Mouse (Mus musculus): ENCODE measurements at regions not wholly inside any gene's neighbourhood (a gene's known extent, or its start where the extent isn't known, plus 50 kb on each side); places are given as distances from the start of the nearest gene placed in this dataset.

GRCm38 (mm10) chr10:109510917-109511715 lies 500.3 kb upstream of the Syt1 start:
- no peaks in the 10 kb centered on the region for H3K27me3 ChIP-seq (ENCODE audit: control insufficient read depth in 1 of 2, insufficient read depth in 2 of 2, low read length in 2 of 2)
- no peak for TF ChIP-seq TAL1 (IDR thresholded peaks at IDR 0.05; ENCODE audit: low read length)
- TF ChIP-seq POLR2AphosphoS5 (IDR thresholded peaks at IDR 0.05; ENCODE audit: borderline replicate concordance, low read depth, low read length) = no peak
- TF ChIP-seq TCF12 (IDR thresholded peaks at IDR 0.05; ENCODE audit: low read depth, low read length) = no peak
- no peak for TF ChIP-seq POLR2AphosphoS2 (IDR thresholded peaks at IDR 0.05; ENCODE audit: low read length)

DNA sequence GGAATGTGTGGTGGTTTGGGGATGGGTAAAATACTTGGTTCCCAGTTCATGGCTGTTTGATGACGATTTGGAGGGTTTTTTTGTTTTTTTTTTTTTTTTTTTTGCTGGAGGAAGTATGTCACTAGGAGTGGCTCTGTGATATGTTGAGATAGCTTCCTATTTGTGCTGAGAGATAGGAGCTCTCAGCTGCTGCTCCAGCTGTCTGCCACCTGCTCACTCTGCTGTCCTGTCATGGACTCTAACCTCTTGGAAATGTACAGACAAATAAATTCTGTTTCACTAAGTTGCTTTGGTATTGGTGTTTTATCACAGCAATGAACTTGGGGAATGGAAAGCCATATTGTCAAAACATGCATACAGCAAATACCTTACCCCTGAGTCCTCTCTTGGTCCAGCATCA lies 497.8 kb upstream of the Syt1 start:
- H3K4me3 ChIP-seq (ENCODE audit: control insufficient read depth in 1 of 2, insufficient read depth in 1 of 2, low read depth in 2 of 2, low read length in 2 of 2) = no peak overlapping the region
- H3K4me1 ChIP-seq (ENCODE audit: control insufficient read depth in 1 of 2, insufficient read depth in 2 of 2, low read length in 2 of 2) = no peaks in the 10 kb centered on the region
- TF ChIP-seq CTCF (IDR thresholded peaks at IDR 0.05 in 2 of 3, conservative IDR thresholded peaks at IDR 0.05 in 1 of 3; ENCODE audit: control insufficient read depth in 1 of 3, insufficient read depth in 1 of 3, low read depth in 2 of 3, low read length in 3 of 3, poor library complexity in 1 of 3, severe bottlenecking in 1 of 3) (no peak), MXI1 (IDR thresholded peaks at IDR 0.05; ENCODE audit: low read depth, low read length) (no peak), POLR2A (IDR thresholded peaks at IDR 0.05; ENCODE audit: control insufficient read depth in 1 of 2, insufficient read depth in 1 of 2, low read depth in 1 of 2, low read length in 2 of 2, poor library complexity in 1 of 2) (no peak), ELF1 (IDR thresholded peaks at IDR 0.05; ENCODE audit: low read depth, low read length) (no peak), KAT2A (conservative IDR thresholded peaks at IDR 0.05; ENCODE audit: low read depth, low read length) (no peak), POLR2AphosphoS2 (IDR thresholded peaks at IDR 0.05; ENCODE audit: low read length) (no peak), ZC3H11A (IDR thresholded peaks at IDR 0.05; ENCODE audit: low read depth, low read length) (no peak), GABPA (IDR thresholded peaks at IDR 0.05; ENCODE audit: low read depth, low read length) (no peak), ZMIZ1 (IDR thresholded peaks at IDR 0.05; ENCODE audit: low read depth, low read length) (no peak), ETS1 (IDR thresholded peaks at IDR 0.05; ENCODE audit: low read depth, low read length) (no peak), TCF12 (IDR thresholded peaks at IDR 0.05; ENCODE audit: low read depth, low read length) (no peak), ZNF384 (IDR thresholded peaks at IDR 0.05; ENCODE audit: low read depth, low read length) (no peak), E2F4 (IDR thresholded peaks at IDR 0.05; ENCODE audit: borderline replicate concordance, low read depth, low read length) (no peak), MAFK (IDR thresholded peaks at IDR 0.05; ENCODE audit: borderline replicate concordance, low read depth, low read length) (no peak), RAD21 (IDR thresholded peaks at IDR 0.05; ENCODE audit: low read depth, low read length) (no peak)
- H3K36me3 ChIP-seq (ENCODE audit: control insufficient read depth in 1 of 2, insufficient read depth in 2 of 2, low read length in 2 of 2) = no peaks in the 10 kb centered on the region
- no peak overlapping the region for H3K9ac ChIP-seq (ENCODE audit: control insufficient read depth, low read depth, low read length, poor library complexity, severe bottlenecking)
- H3K27ac ChIP-seq (ENCODE audit: control insufficient read depth, low read depth, low read length) = no peak overlapping the region
- H3K27me3 ChIP-seq (ENCODE audit: control insufficient read depth in 1 of 2, insufficient read depth in 2 of 2, low read length in 2 of 2) = no peaks in the 10 kb centered on the region
- H3K9me3 ChIP-seq (replicated peaks; ENCODE audit: insufficient read depth, low read length) = no peaks in the 10 kb centered on the region
- DNase-seq (ENCODE audit: low read depth, low spot score) = no peak
- H3K79me2 ChIP-seq (ENCODE audit: control insufficient read depth, insufficient read depth, low read length, poor library complexity) = no peaks in the 10 kb centered on the region

More at GRCm38 (mm10) chr10:109510917-109511715, 500.3 kb upstream of the Syt1 start:
- Histone ChIP-seq H3K36me3 (ENCODE audit: control insufficient read depth in 1 of 2, insufficient read depth in 2 of 2, low read length in 2 of 2) (no peaks in the 10 kb centered on the region), H3K27ac (ENCODE audit: control insufficient read depth, low read depth, low read length) (no peak overlapping the region), H3K4me3 (ENCODE audit: control insufficient read depth in 1 of 2, insufficient read depth in 1 of 2, low read depth in 2 of 2, low read length in 2 of 2) (no peak overlapping the region), H3K4me1 (ENCODE audit: control insufficient read depth in 1 of 2, insufficient read depth in 2 of 2, low read length in 2 of 2) (no peaks in the 10 kb centered on the region), H3K9me3 (replicated peaks; ENCODE audit: insufficient read depth, low read length) (no peaks in the 10 kb centered on the region), H3K9ac (ENCODE audit: control insufficient read depth, low read depth, low read length, poor library complexity, severe bottlenecking) (no peak overlapping the region), H3K79me2 (ENCODE audit: control insufficient read depth, insufficient read depth, low read length, poor library complexity) (no peaks in the 10 kb centered on the region)
- no peak for DNase-seq (ENCODE audit: low read depth, low spot score)

Measured in MEL (cell line).